ENCODE assay signal across 15 mouse cellular contexts in the genomic region with DNA sequence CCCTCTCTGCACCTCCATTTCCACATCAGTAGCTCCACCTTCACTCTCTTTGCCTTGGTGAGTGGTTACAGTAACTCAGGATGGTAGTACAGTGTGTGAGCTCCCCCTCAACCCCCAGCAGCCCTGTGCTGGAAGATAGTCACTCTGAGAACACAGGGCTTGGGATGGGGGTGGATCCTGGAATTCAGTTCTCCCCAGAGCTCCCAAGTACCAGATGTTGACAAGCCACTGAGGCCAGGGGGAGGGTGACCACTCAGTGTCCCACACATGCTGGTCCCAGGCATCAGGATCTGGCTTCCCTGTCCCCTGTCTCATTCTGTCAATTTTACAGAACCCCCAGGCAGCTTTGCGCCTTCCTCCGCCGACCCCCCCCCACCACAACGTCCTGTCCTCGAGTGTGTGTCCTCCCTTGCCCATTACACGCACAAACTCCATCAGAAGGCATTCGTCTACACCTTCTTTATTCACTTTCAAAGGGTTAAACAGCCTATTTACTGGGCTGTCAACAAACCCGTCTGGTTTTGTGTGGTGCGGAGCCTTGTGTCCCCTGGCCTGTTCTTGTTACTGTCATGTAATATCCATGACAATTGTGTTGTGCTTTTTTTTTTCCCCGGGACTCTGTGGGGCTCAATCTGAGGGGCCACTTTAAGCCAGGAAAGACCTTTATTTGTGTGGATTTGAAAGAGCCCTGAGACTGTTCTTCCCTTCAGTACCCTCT.
A peak's percentile ranks its signal among the peaks of the same experiment; 100 is the strongest.
DNase-seq lines count a peak whose midpoint lies in the region; ATAC-seq lines count a peak whose summit lies in the region.
"Had no signal": no experiment of that assay in that cellular context is flagged by ENCODE, and none has a peak within 500 bp of the region (broad histone marks: within the 10 kb centered on the region; RNA-seq: fewer than 3 reads in every experiment).

No protein-coding gene starts in this region.

- peaks cover 70% of the 10 kb centered on the region for H3K4me1 ChIP-seq in hindbrain, embryonic 10.5 days (replicated peaks)
- peaks cover 21% of the 10 kb centered on the region for H3K4me1 ChIP-seq in hindbrain, embryonic 16.5 days (ENCODE audit: control insufficient read depth, insufficient read depth, low read depth, low read length)
- peaks cover 47% of the 10 kb centered on the region for H3K4me1 ChIP-seq in embryonic facial prominence, embryonic 12.5 days
- peaks cover 48% of the 10 kb centered on the region for H3K4me1 ChIP-seq in hindbrain, embryonic 14.5 days (replicated peaks; ENCODE audit: control insufficient read depth, insufficient read depth, low read length)
- peaks cover 60% of the 10 kb centered on the region for H3K4me1 ChIP-seq in neural tube, embryonic 13.5 days (replicated peaks)

- no peaks in the 10 kb centered on the region for H3K36me3 ChIP-seq in hindbrain, embryonic 10.5 days
- H3K36me3 ChIP-seq in hindbrain, embryonic 16.5 days (ENCODE audit: control insufficient read depth, insufficient read depth, low read length), result no peaks in the 10 kb centered on the region
- no peaks in the 10 kb centered on the region for H3K36me3 ChIP-seq in embryonic facial prominence, embryonic 12.5 days
- no peaks in the 10 kb centered on the region for H3K36me3 ChIP-seq in hindbrain, embryonic 14.5 days (replicated peaks; ENCODE audit: control insufficient read depth, insufficient read depth)
- no peaks in the 10 kb centered on the region for H3K36me3 ChIP-seq in neural tube, embryonic 13.5 days
- H3K36me3 ChIP-seq: heart, embryonic 12.5 days had no signal

- H3K4me3 ChIP-seq in hindbrain, embryonic 10.5 days, result peak overlapping the region; percentile 30
- no peak overlapping the region for H3K4me3 ChIP-seq in hindbrain, embryonic 16.5 days (ENCODE audit: low read length)
- H3K4me3 ChIP-seq in embryonic facial prominence, embryonic 12.5 days, result no peak overlapping the region
- H3K4me3 ChIP-seq in hindbrain, embryonic 14.5 days (replicated peaks; ENCODE audit: low read length), result no peak overlapping the region
- H3K4me3 ChIP-seq in neural tube, embryonic 13.5 days, result no peak overlapping the region
- H3K4me3 ChIP-seq: heart, embryonic 12.5 days had no signal

- intact Hi-C loops in left cerebral cortex, postnatal 14 days (cut with DNase I), result no loop called here
- intact Hi-C loops in left cerebral cortex, postnatal 25 days (cut with DNase I), result no loop called here

- no peak overlapping the region for H3K4me2 ChIP-seq in hindbrain, embryonic 16.5 days (ENCODE audit: low read length)
- no peak overlapping the region for H3K4me2 ChIP-seq in embryonic facial prominence, embryonic 12.5 days (replicated peaks)
- H3K4me2 ChIP-seq in hindbrain, embryonic 14.5 days (replicated peaks), result no peak overlapping the region
- peak overlapping the region; percentile 30 for H3K4me2 ChIP-seq in neural tube, embryonic 13.5 days
- H3K4me2 ChIP-seq: heart, embryonic 12.5 days had no signal

- no peak for ATAC-seq in hindbrain, embryonic 16.5 days
- ATAC-seq in embryonic facial prominence, embryonic 12.5 days (ENCODE audit: insufficient number of reproducible peaks, insufficient read depth, low FRiP score, low TSS enrichment), result peak; percentile 48; the same call in 1 of the 2 replicates
- ATAC-seq in hindbrain, embryonic 14.5 days (ENCODE audit: low FRiP score), result peak; percentile 15; the same call in 1 of the 2 replicates
- ATAC-seq in neural tube, embryonic 13.5 days (ENCODE audit: low read depth), result 0 out of 2 replicates have a peak, but pooled peaks have one; percentile 7

- 0 out of 2 replicates have a peak, but pooled peaks cover 6% of the 10 kb centered on the region for H3K9me3 ChIP-seq in hindbrain, embryonic 10.5 days
- peaks cover 2% of the 10 kb centered on the region; the same call in 1 of the 2 replicates for H3K9me3 ChIP-seq in hindbrain, embryonic 16.5 days (ENCODE audit: control insufficient read depth, low read length)
- H3K9me3 ChIP-seq in embryonic facial prominence, embryonic 12.5 days, result 0 out of 2 replicates have a peak, but pooled peaks cover 6% of the 10 kb centered on the region
- no peaks in the 10 kb centered on the region for H3K9me3 ChIP-seq in hindbrain, embryonic 14.5 days (ENCODE audit: control insufficient read depth, low read length)
- H3K9me3 ChIP-seq in neural tube, embryonic 13.5 days, result no peaks in the 10 kb centered on the region
- H3K9me3 ChIP-seq: heart, embryonic 12.5 days had no signal

- H3K27me3 ChIP-seq in hindbrain, embryonic 10.5 days (ENCODE audit: insufficient read depth, poor library complexity, severe bottlenecking), result peaks cover 59% of the 10 kb centered on the region
- H3K27me3 ChIP-seq in hindbrain, embryonic 16.5 days (replicated peaks; ENCODE audit: control insufficient read depth, insufficient read depth, low read length), result peaks cover 2% of the 10 kb centered on the region; the same call in 1 of the 2 replicates
- H3K27me3 ChIP-seq in embryonic facial prominence, embryonic 12.5 days, result peaks cover 25% of the 10 kb centered on the region; the same call in 1 of the 2 replicates
- no peaks in the 10 kb centered on the region for H3K27me3 ChIP-seq in hindbrain, embryonic 14.5 days (ENCODE audit: control insufficient read depth, insufficient read depth, low read length)
- 0 out of 2 replicates have a peak, but pooled peaks cover 10% of the 10 kb centered on the region for H3K27me3 ChIP-seq in neural tube, embryonic 13.5 days

- H3K9ac ChIP-seq in hindbrain, embryonic 16.5 days (ENCODE audit: low read depth, low read length), result no peak overlapping the region
- no peak overlapping the region for H3K9ac ChIP-seq in embryonic facial prominence, embryonic 12.5 days
- no peak overlapping the region for H3K9ac ChIP-seq in hindbrain, embryonic 14.5 days
- H3K9ac ChIP-seq in neural tube, embryonic 13.5 days, result 0 out of 2 replicates have a peak overlapping the region, but pooled peaks have one; percentile 28
- H3K9ac ChIP-seq: heart, embryonic 12.5 days had no signal

- 9% methylated on average over 10 of the region's 10 CpGs for WGBS in hindbrain, embryonic 10.5 days
- WGBS in hindbrain, embryonic 16.5 days, result 13% methylated on average over 10 of the region's 10 CpGs
- WGBS in embryonic facial prominence, embryonic 12.5 days, result 21% methylated on average over 10 of the region's 10 CpGs
- WGBS in hindbrain, embryonic 14.5 days, result 9% methylated on average over 10 of the region's 10 CpGs
- 7% methylated on average over 10 of the region's 10 CpGs for WGBS in neural tube, embryonic 13.5 days

- peak overlapping the region; percentile 89 for H3K27ac ChIP-seq in hindbrain, embryonic 10.5 days
- no peak overlapping the region for H3K27ac ChIP-seq in hindbrain, embryonic 16.5 days (ENCODE audit: low read depth, low read length)
- H3K27ac ChIP-seq in embryonic facial prominence, embryonic 12.5 days, result peak overlapping the region; percentile 11; the same call in 1 of the 2 replicates
- H3K27ac ChIP-seq in hindbrain, embryonic 14.5 days, result peak overlapping the region; percentile 55
- H3K27ac ChIP-seq in neural tube, embryonic 13.5 days (replicated peaks), result peak overlapping the region; percentile 71

- peak; percentile 68 for DNase-seq in hindbrain, embryonic 10.5 days (ENCODE audit: low spot score)
- no peak for DNase-seq in hindbrain, embryonic 14.5 days (ENCODE audit: low spot score)
- DNase-seq in left cerebral cortex, postnatal 14 days (ENCODE audit: low spot score in 2 of 2), result no peak
- no peak for DNase-seq in gastrocnemius, adult 8-10 months (ENCODE audit: low spot score in 2 of 2)
- DNase-seq in left cerebral cortex, postnatal 25 days (ENCODE audit: low spot score in 2 of 2), result no peak
- DNase-seq: adrenal gland, adult 2 months; heart, postnatal 4 days; kidney, adult 11 months; liver; lung, adult 2 months; thymus, postnatal 36 days had no signal
